Mouse (Mus musculus): ENCODE data around the gene Spib.
A peak's percentile ranks its signal among the peaks of the same experiment; 100 is the strongest.

Gene Spib

DNA sequence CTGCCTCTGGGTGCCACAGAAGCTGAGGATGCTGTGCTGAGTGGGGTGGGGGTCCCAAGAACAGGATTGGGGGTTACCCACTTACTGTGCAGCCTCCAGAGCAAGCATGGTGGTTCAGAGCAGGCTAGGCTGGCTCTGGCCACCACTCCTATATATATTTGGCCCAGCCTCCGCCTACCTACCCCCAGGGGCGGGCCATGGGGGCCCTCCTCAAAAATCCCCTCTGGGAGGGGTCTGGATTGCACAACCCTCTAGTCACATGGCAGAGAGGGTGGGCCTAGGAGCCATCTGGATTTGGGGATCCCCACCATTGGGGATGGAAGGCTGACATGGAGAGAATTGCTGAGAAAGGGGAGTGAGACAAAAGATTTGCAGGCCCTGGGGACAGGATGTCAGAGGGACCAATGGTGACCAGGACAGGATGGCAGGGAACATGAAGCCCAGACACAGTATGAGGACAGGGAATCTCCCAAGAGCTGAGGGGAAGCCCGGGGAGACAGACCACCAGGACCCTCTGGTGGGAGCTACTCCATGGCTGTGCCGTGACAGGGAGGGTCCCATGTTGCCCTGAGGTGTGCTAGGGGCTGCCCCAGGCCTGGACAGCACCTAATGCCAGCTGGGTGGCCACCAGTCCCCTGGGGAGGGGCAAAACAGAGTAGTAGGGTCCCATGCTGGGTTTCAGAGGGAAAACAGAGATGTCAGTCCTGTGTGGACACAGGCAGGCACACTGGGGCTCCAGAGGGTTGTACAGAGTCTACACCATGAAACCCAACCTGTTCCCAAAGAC lies at the start of gene Spib:
Gene Spib, minus strand, starts transcription at position 126 of the 787 bp plus-strand sequence.
- no peak for DNase-seq

DNA sequence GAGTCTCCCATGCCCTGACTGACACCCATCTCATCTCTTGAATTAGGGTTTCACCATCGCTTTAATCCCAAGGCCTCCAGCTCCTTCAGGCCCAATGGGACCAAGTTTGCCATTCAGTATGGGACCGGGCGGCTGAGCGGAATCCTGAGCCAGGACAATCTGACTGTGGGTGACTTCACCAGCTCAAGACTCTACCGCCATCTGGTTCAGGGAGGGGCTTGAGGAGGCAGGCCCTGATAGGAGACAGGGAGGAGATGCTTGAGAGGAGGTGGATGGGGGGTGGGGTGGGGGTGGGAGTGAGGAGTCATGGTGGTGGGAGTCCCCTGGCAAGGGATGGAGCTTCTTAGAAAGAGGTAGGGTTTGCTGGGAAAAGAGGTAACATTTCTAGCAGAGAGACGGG lies 49.8 kb upstream of the Spib start:
- DNase-seq, result no peak

DNA sequence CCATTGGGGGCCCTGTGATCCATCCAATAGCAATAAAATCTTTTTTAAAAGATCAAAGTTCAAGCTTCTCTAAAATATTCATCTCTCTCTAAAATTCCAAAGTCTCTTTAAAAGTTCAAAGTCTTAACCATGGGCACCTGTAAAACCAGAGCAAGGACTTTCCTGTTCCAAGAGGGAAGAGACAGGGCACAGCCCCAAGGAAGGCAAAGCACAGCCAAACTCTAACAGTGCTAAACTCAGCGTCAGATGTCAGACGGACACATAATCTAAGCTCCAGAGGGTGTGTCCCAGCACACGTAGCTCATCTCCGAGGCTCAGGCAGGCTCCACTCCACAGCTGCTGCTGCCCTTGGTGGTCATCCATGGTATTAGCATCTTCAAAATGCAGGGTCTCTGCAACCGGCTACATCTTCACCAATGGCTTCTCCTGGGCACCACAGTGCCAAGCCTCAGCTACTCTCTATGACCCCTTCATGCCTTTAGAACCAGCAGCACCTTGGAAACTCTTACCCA lies 44.5 kb upstream of the Spib start:
- DNase-seq, result no peak

DNA sequence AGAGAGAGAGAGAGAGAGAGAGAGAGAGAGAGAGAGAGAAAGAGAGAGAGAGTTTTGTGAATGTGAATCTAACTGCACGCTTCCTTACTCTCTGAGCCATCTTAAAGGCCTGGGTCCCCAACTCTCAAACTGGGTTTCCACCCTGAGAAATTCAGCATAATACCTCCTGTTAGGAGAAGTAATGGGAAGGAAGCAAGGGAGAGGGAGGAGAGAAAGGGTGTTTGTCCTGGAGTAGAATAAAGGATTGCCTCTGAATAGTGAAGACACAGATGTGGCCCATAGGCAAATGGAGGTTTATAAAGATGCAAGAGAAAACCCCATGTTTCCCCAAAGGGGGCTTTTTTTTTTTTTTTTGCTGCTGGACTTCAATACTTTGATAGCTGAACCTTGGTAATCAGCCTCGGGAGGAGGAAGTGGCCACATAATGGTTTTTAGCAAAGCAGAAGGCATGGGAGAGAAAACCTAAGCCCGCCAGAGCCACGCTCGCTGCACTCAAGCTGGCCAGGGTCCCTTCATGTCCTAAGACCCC lies 41.1 kb upstream of the Spib start:
- no peak for DNase-seq

DNA sequence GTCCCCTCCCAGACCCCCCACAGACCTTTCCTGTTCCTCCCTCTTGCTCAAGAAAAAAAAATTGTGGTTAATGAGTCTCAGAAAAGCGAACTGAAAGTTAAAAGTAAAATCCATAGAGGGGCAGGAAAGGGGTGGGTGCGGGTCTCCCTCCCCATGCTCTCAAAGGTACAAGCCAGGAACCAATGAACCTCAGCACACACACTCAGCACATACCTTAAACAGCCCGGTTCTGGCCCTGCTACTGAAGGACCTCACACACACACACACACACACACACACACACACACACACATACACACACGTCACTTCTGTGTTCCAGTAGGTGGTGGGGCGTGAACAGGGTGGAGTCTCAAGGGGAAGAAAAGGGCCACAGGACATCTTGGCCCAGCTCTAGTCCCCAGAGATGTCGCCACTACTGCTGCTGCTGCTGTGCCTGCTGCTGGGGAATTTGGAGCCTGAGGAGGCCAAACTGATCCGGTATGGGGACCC lies 40.4 kb upstream of the Spib start, which contains the start of gene Napsa:
Gene Napsa, plus strand, starts transcription at position 168 of the 489 bp plus-strand sequence.
- no peak for DNase-seq

DNA sequence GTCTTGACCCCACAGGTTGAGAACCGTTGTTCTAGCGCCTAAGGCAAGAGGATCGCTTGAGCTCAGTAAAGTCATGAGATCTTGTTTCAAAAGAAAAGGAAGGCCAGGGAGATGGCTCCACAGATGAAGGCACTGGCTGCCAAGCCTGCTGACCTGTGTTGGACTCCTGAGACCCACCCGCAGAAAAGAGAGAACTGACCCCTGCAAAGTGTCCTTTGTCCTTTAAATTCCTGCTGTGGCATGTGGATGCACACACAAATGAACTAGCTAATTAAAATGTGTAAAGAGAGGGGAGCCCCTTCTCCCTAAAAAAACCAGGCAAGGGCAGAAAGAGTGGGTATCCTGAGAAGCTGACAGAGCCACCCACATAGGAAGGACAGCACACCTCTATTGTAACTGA lies 39.9 kb upstream of the Spib start:
- no peak for DNase-seq

DNA sequence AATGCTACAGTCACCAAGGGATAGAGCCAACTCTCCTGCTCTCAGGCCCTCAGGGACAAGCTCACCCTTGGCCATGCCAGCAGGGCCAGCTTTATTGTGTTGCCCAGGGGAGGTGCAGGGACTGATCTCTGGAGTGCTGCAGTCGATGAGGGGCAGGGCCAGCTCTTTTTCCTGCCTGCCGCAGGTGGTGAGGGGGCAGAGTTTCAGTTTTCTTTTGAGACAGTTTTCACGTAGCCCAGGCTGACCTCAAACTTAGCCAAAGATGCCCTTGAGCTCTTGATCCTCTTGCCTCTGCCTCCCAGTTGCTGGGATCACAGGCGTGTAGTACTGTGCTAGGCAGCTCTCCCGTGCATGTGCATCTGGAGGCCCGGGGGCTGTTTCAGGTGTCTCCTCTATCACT lies 39.1 kb upstream of the Spib start:
- DNase-seq, result no peak

DNA sequence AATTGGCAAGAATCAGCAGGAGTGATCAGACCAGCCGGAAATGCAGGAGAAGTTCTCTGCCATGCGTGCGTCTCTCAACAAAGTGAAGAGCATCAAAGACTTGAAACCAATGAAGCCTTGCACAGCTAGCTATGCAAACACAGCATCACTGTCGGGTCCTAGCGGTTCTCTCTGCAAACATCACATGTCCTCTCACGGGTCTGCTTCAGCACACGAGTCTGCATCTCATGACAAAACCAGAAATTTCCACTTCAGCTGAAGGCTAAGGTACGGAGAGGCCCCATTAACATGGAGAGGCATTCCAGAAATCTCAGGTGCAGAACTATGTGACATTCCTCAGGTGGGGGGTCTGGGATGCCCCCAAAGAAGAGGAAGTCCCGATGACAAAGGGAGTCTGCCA lies 36.9 kb upstream of the Spib start:
- no peak for DNase-seq

DNA sequence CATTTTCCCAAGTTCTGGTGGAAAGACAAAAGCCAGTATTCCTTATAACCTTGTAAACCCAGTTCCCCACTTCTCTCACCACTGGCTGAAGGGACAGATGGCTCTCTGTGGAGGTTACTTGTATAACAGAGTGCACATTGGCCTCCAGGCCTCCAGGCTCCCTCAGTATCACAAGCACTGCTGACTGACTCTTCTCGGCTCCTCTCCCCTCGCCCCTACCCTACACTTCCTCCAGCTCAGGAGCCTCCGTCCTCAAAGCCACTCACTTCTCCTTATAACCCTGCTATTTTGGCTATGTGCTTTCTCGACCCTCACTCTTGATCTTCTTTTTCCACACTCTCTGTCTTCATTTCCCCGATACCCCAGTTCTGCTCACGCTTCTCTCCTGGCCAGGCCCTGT lies 33.5 kb upstream of the Spib start:
- no peak for DNase-seq

DNA sequence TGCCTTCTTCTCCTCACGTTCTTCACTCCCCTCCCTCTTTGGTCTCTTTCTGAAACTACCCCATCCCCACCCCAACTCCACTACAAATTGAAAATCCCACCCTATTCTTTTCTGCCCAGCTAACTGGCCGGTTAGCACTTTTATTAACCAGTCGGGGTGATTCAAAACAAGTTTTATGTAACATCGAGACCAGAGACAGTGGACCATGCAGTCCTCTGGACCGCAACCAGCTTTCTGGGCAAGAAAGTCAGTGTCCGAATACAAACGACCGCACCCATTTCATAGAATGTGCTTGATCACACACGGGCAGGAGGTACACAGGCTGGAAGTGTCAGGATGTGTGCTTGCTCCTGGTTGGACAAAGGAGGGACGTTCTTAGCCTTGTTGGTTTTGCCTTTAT lies 32.6 kb upstream of the Spib start:
- no peak for DNase-seq

DNA sequence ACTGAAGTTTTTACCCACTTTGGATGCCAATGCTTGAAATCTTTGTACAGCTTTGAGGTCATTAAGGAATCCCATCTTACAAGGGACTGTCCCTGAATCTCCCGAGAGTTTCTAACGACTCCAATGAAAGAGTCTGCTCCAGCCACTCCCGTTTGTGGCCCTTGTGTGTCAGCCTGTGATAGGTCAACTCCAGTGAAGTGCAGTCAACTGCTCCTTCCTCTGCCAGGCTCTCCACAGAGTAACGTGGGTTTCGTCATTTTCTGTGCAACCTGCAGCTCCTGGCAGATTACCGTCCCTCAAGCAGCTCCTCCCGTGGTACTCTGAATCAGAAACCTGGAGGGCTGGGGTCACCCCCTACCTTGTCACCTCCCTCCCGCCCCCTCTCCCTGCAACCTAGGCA lies 31.4 kb upstream of the Spib start:
- DNase-seq, result no peak

DNA sequence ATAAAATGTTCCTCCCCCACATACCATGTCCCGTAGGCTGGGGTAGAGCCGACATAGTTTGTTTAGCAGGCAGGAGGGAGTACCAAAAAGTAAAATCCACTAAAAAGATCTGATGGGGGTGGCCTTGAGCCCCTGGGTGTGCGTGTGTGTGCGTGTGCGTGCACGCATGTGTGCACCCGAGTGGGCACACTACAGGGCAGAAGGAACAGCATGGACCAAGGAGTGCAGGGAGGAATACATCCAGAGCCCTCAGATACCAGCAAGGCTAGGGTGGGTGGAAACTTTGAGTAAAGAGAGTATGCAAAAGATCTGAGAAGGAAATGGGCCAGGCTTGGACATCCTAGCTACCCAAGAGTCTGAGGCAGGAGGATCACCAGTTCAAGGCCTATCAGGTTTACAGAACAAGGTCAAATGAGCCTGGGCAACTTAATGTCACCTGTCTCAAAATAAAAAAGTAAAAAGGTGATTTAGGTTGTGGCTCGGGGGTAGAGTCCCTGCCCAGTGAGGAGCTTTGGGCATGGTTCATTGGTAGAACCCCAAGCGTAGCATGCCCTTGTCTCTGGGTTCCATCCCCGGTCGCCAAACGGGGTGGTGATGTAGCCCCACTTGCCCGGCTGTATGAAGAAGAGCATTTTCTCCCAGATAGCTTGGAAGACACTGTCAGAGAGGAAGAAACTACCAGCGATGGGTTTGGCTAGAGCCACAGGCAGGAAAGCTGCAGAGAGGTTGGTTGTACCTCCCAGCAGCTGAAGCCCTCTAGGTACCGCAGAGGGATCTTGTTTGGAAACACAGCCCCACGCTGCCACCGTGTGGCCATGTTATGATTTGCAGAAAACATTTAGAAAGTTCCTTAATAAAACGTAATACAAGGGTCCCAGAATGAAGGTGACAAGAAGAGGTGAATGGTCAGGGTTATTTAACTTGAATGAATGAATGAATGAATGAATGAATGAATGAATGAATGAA lies 28.8 kb upstream of the Spib start:
- DNase-seq, result peak; percentile 48

DNA sequence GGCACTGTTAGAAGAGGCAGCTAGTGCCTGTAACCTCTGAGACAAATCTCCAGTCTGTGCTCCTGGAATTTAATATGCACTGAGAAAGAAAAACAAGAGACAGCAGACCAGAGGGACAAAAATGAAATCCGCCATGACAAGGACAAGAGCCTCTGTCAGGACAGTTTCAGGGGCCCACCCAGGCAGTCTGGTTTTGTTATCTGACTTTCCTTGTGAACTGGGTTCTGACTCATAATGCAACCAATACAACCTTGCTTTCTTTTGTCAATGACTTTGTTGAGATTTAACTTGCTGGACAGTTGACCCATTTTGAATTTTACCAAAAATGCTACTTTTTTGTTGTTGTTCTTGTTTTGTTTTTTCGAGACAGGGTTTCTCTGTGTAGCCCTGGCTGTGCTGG lies 25.8 kb upstream of the Spib start:
- no peak for DNase-seq

DNA sequence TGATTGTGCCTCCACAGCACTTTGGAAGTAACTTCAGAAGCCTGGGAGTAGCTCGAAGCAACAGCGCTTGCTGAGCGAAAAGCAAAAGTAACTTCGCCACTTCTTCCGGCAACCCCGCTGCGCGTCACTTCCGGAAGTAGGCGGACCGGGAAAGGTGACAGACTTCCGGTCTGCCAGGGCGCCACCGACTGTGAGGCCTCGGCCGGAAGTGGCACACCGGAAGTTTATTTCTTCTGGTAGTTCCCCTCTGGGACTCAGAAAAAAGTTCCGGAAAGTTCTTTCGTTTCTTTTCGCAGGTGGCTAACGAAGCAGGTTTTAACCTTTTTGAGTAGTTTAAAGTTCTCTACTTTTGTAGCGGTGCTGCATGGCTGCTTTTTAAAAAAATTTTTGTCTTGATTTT lies 22.0 kb upstream of the Spib start, which contains the start of gene Nr1h2:
Gene Nr1h2, minus strand, starts transcription at position 126 of the 400 bp plus-strand sequence.
- peak; percentile 96 for DNase-seq

DNA sequence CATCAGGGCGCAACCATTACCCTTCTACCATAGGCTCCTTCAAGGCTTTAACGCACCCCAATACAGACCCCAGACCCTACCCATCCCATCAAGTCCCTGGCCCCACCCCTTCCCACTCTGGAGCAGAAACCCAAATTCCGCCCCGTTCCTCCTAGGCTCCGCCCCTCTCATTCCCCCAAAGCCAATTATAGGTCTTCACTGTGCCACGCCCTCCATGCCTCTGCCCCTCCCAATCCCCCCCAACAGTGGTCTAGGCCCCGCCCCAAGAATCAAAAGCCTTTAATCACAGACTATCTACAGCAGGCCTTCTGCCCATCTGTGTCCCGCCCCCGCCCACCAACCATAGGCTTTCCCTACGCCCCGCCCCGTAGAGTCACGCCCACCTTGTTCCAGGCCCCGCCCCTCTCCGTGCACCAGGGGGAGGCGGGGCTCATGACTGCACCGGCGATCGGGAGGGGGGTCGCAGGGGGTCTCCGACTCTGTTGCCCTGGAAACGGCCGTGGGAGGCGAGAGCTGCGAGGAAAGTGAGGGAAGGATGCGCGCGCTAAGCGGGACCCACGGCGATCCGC lies 21.4 kb upstream of the Spib start:
- DNase-seq, result peak; percentile 70

DNA sequence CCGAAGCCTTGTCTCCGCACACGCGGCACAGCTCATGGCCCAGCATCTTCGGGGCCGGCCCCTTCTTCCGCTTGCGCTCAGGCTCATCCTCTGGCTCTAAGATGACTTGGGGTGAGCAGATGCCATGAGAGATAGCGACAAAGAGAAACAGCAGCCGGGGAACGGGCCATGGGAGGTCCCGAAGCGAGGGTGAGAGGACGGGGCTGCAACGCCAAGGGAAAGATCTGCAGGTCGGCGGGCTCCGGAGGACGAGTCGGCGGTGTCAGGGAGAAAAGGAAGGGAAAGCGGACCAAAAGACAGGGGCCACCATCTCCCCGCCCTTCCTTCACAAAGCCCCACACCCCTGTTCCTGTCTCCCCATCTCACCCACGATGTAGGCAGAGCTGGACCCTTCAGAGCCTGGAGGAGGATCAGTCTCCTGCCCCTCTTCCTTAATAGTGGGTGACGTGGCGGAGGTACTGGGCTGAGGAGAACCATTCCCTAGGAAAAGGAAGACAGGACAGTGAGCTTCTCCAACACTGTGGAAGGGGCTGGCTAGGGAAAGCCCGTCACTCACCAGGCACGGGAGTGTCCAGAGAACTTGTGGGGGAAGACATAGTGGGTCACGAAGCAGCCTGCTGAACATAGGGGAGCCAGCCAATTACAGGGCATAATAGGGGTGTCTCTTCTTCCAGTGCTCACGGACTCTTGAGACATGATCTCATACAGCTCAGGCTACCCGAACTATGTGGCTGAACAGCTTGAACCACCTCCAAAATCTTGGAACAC lies 20.5 kb upstream of the Spib start:
- DNase-seq, result no peak

DNA sequence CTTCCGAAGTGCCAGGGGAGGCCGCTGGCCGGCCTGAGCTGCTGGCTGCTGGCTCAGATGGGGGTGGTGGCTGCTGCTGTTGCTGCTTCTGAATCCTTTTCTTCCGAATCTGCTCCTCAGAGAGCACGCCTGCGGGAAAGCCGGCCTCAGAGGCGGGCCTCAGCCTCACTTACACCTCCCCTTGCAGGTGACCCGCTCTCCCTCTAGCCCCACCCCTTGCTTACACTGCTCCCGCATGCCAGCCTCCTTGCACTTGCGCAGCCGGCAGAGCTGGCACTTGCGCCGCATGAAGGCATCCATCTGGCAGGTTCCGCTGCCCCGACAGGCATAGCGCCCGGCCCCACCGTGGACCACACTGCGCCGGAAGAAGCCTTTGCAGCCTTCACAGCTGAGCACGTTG lies 19.9 kb upstream of the Spib start:
- DNase-seq, result no peak

DNA sequence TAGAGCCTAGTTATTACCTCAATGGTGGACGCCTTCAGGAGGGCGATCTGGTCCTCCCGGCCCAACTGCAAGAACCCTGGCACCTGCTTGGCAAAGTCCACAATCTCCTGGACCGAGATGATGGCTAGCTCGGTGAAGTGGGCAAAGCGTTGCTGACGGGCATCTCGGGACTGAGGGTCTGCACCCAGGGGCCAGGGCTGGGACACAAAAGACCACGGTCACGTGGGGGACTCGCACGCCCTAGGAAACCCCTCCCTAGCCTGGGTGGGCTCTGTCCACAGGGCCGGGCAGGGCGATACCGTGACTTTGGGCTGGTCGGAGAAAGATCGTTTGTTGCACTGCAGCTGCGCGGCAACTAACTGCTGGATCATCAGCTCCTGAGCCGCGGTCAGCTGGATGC lies 19.4 kb upstream of the Spib start:
- DNase-seq, result no peak

DNA sequence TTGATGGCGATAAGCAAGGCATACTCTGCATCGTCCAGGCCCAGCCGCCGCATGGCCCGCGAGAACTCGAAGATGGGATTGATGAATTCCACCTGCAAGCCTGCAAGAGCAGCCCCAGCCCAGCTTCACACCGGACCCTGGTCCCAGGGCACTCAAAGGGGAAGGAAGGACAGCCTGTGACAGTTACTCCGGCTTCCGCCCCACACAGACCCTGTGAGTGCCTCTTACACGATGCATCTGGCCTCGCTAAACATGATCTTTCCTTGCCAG lies 18.5 kb upstream of the Spib start:
- no peak for DNase-seq

DNA sequence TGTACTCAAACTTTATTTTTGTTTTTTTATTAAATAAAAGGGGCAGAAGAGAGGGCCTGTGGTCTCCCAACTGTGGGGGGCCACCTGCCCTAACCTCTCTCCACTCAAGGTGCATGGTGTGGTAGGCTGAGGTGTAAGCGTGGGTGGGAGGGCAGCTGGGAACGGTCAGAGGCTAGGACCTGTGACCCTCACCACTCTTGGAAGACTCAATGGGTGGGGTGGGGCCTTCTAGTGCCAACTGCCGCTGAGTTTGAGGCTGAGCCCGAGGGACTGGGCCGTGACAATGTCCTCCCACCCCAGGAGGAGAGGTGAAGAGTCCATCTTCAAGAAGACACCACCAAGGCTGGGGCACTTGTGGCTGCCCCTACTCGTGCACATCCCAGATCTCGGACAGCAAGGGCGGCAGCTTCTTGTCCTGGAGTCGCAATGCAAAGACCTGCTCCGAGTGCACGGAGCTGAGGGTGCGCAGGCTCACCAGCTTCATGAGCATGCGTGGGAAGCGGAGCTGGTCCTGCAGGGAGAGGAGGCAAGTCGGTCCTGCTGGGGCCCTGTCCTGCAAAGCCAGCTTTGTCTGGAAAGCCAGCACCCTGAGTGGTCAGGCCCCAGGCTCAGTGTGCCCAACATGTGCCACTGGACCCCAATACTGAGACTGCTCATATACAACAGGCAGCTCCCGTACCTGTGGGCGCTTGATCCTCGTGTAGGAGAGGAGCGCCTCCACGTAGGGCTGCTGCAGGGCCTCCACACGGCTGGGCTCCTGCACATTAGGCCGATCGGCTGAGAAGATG lies 17.9 kb upstream of the Spib start:
- DNase-seq, result no peak

DNA sequence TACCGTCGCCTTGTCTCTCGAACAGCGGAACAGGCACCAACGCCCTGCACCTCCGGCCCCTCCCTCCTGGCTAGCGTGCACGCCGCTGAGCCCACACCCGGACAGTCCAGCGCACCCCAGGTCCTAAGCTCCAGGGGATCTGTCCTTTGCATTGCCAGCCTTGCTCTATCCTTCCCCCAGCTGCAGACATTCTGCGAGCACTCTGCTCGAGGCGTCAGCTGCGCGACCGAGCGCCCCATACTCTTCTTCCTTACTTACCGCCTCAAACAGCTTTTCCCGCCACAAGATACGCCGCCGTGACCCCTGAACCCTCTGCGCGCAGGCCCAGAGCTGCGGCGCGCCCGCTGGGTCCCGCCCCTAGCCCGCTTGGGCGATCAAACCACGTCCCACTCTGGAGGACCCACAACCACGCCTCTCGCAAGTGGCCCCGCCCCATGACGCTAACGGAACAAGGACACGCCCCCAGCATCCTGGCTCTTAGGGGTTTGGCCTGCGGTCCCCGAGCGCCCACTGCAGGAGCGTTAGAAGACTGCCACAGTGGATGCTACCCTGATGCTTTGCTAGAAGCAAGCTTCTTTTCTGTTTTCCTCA lies 16.7 kb upstream of the Spib start, which contains the start of gene Pold1:
Gene Pold1, minus strand, starts transcription at position 353 of the 591 bp plus-strand sequence.
- peak; percentile 99 for DNase-seq
